Mouse (Mus musculus) adrenal gland, adult (tissue): ENCODE data around the gene Pi4k2b.
"Not testable (repeated sequence)": the region's sequence is repeated elsewhere in the genome, so short reads cannot be mapped to it uniquely, and the experiment has no call there.

Source experiments
- DNase-seq, 2 experiments: peaks; one replicate each; pipeline ENCODE4 v3.0.0; 2022 to 2023; ENCODE audit warnings: low spot score in 1 of 2; ENCODE audit not compliant: inconsistent age in 2 of 2

The Pi4k2b gene

DNA sequence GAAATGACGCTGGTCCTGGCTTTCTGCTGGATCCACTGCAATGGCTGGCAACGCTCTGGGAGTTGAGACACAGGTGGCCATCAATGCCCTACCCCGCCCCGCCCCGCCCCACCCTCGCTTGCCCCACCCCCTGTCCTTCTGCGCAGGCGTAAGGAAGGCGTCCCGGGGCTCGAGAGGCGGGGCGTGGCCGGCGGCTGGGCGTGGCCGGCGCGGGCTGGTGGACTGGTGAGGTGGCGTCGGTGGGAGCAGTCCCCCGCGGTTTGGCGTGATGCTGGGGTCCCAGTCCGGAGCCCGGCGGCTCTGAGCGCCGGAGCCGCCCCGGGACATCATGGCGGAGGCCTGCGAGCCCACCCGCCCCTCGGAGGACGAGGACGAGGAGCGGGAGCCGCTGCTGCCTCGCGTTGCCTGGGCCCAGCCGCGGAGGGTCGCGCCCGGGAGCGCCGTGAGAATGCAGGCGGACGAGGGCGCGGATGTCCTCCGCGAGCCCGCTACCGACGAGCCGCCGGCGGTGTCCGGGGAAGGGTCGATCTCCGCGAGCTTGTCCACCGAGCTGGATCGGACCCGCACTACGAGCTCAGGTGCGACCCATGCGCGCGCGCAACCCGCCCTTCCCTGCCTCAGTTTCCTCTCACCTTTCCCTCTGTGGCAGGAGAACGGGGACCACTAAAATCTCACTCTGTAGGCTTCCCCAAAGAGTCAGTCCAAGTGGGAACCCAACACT is at the start of gene Pi4k2b:
Pi4k2b (plus strand) TSS at position 184 of the 721 bp plus-strand sequence.
- DNase-seq = peak; percentile 85 to 93

DNA sequence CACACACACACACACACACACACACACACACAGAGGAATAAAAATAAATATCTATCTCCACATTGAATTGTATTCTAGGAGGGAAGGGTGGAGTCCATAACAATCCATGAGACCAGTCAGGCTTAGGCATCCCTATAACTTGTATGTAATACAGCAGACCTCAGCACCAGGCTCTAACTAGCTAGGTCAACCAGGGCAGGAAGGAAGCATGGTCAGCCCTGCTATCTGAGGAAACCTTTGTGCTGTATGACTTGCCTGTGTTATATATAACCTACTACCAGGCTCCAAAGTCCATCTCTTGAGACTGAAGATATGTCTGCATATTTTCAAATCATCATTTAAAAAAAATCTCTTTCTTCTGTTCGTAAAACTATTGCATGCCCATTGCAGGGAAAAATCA is 44.1 kb upstream of the Pi4k2b start:
- no peak for DNase-seq

DNA sequence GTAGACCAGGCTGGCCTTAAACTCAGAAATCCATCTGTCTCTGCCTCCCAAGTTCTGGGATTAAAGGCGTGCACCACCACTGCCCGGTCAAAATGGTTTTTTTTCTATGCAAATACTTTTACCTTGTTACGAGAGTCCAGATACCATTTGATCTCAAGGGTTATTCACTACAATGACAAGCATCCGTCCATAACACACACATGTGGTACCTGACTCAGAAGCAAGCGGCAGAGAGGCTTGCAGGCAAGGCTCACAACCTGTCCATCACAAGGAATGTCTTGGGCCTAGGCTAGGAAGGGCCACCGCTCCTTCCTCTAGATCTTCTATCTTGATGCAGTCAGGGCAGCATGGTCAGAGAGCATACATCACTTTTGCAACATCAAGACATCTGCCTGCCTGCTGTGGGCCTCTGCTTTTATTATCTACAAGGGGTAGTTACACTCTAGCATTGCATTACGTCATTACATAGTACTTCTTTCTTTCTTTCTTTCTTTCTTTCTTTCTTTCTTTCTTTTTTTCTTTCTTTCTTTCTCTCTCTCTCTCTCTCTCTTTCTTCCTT is 43.4 kb upstream of the Pi4k2b start:
- DNase-seq = not testable (repeated sequence)

DNA sequence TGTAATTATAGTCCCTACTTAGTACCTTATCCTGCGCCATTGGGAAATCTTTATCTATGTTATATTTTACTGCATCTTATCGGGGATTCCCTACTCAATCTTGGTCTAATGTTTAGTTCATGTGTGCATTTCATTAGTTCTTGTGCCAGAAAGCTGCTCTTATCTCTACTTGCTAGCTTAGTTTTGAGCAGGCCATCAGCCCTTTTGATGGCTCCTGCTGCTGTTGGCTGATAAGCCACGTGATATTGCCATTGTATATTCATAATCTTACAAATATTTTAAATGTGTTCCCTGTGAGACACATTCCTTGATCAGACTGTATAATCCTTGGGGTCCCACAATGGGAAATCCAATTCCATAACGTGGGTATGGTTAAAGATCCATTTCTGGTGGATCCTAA is 36.8 kb upstream of the Pi4k2b start:
- DNase-seq = no peak

DNA sequence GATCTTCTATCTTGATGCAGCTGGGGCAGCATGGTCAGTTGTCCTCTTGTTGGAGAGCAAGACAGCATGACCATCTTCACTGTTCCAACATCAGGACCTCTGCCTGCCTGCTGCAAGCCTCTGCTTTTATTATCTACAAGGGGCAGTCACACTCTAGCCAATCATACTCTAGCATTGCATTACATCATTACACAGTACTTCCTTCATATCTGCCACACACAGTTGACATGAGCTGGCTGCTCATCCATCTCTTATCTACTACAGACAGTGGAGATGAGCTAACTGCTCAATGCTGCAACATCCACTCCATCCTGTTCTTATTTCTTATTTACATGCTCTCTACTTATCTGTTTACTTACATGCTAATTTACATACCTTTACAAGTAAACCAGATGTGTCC is 28.7 kb upstream of the Pi4k2b start:
- DNase-seq = no peak

DNA sequence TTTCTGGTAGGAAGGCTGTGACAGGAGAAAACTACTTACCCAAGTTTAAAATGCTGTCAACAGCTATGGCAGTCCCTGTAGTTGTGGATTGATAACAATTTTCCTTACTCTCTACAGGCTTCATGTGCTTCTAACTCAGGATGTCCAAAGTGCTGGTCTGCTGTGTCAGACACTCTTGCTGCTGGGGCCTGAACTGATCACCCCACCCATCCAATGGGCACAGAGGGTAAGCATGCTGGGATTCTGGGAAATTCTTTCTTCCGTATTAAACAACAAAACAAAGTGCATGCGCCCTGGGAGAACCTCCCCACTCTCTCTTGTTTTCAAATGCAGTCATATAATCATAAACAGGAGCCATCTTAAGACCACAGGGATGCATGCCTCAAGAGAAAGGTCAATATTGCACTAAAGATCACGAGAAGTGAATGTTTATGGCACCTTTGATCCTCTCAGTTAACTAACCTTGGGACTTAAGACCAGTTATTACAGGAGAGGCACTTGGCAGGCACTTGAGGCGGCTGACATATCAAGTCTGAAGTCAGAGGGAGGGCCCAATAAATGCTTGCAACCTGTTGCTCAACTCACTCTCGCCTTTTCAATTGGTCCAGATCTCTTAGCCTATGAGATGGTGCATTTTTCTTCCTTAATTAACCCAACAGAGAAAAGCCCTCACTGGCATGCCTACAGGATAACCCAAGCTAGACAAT is 24.5 kb upstream of the Pi4k2b start:
- DNase-seq = no peak

DNA sequence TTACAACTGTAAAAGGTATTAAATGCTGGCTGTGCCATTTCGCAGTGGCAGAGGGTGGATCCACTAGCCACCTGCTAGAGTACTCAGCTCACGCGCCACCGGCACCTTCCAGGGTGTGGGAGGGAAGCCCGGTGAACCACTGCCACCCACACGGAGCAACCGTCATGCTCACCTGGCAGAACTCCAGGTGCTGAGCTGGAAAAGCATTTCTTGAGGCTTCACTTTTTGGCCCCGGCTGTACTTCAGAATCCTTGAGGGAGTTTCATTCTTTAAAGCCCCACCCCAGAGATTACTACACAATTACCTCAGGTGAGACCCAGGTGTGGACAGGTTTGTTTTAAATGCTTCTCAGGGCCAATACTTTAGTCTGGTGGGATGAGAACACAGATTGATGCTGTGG is 20.4 kb upstream of the Pi4k2b start:
- DNase-seq = no peak

DNA sequence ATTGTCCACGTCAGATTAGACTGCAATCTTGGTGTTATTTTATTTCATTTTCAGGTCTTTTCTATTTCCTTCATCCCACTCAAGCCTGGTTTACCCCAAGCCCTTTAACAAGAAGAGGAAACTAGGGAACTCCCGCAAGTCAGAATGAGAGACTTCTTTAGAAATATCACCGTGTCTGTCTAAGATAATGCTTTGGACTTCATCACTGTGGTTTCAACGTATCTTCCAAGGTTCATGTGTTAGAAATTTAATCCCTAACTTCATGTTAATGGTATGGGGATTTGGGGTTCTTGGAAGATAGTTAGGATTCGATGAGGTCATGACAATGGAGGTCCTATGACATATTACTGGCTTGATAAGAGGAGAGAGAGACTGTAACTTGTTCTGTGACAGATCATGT is 13.6 kb upstream of the Pi4k2b start:
- DNase-seq = no peak

DNA sequence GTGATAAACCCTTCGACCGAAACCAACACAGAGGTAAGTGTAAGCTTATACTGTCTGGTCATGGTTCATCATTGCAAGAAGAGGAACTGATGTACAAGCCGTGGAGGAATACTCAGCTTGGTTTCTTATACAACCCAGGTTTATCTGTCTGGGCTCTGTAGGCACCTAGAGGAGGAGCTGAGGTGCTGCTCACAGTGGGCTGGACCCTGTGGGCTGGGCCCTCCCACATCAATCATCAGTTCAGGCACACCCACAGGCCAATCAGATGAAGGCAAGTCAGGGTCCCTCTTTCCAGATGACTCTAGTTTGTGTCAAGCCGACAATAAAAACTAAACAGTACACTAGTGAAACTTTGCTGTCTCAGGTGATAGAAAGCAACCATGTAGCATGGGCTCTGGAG is 8.6 kb upstream of the Pi4k2b start:
- no peak for DNase-seq

DNA sequence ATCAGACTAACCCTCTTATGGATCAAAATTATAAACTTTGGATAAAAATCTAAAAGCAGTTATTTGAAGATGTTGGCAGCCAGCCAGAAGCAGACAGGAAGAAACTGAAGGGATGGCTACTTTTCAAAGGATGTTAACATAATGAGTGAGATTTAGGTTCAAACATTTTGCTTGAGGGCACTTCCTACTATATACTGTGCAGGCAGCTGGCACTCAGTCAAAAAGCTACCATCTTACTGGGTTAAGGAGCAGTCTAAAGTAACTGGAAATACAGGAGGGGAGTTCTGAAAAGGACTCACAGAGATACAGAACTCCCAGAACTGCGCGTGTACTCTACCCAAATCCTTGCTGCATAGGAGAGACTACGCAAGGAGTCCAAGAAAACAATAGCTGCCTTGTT is 5.3 kb upstream of the Pi4k2b start:
- DNase-seq = no peak

DNA sequence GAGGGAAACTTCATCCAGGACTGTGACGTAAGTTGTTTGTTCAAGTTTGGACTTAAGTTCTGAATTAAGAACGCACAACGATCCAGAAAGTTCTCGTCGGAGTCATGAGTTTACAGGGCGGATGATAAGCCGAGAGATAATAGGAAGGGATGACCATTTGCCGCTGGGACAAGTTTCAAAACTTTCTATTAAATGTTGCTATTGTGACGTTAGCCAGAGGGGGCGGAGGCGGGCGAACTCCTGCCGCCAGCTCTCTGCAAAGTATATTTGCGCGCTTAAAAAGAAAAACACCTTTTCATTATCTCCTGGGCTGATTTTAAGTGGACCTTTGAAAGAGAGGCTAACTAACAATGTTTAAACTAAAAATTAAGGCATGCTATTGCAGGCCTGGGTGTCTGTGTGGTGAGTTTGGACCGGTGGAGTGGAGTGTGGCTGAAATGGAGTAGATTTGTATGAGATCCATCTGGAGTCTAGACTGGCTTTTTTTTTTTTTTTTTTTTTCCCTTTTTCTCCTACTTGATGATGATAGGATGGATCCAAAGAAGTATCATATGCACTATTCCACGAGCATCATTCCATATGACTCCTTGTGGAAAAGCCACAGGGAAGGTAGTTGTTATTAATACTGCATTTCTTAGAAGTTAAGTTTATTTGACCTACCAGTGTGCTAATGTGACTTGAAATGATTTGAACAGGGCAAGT is 889 bp downstream of the Pi4k2b start:
- DNase-seq = peak; percentile 47 to 84

DNA sequence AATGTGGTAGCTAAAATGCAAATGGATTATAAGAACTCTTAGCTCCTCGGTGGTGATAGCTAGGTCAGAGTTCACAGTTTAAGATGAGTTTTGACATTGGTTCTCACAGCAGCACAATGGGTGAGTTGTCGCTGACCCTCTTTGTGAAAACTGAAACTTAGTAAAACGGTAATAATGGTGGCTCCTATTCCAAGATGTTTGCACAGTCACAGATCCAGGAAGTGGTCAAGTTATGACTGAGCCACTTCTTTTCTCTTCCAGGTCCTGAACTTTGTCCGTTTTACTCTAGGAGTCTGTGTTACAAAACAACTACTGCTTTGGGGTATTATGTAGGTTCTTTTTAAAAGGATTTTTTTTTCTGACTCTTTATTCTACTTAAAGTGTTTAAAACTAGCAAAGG is 1.9 kb downstream of the Pi4k2b start:
- no peak for DNase-seq

DNA sequence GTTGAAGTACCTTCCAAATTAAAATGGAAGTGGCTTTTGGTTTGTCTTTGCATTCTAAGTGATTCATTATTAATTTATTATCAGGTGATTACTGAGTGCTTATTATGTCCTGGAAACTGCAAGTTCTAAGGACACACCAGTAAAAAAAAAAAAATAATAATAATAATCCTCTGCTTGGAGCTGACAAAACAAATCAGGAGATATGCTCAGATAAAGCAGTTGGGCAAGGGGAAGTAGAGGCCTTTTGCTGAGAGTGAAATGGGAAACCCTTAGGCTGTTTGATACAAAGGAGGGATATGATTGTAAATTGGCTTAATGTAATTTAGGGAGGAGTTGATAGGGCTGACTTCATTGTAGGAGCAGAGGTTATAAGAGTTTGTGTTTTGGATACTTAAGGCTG is 5.5 kb downstream of the Pi4k2b start:
- DNase-seq = no peak

DNA sequence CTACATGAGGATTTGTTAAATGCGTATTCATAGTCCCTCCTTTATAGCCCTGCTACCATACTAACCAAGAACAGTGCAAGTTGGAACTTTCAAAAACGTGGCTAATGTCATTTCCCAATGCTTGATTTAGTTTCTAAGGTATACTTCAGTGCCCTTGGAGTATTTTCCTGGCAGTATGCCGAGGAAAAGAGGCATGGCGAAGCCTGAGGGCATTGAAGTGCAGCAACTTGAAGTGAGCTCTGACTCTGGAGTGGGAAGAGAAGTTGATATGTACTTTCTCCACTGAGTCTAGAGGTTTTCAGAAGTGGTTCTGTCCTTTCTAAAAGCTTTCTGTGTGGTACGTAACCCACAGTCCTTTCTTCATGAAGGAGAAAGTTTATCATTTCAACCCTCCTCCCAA is 7.4 kb downstream of the Pi4k2b start:
- no peak for DNase-seq

DNA sequence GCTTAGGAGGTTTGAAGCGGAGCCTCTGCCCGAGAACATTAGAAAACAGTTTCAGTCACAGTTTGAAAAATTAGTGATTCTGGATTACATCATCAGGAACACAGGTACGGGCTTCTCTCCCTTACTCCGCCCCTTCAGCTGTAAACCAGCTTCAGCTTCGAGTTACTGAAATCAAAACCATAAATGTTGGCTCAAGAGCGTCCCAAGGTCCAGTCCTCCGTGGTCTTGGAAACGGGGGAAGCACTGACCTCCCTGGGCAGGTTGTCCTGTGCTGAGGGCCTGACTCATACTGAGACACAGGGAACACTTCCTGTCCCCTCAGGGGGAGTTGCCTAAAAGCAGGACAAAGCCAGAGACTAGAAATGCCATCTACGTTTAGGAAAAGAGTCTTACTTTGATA is 11.8 kb downstream of the Pi4k2b start:
- DNase-seq = no peak

DNA sequence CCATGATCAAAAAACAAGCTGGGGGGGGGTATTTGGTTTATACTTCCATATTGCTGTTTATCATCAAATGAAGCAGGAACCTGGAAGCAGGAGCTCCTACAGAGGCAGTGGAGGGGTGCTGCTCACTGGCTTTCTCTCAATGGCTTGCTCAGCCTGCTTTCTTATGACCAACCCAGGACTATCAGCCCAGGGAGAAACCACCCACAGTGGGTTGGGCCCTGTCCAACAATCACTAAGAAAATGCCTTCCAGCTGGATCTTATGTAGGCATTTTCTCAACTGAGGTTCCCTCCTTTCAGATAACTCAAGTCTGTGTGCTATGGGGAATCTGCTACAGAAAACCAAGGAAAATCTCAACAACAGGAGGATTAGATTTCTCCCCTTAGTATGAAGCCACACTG is 12.8 kb downstream of the Pi4k2b start:
- DNase-seq = no peak

DNA sequence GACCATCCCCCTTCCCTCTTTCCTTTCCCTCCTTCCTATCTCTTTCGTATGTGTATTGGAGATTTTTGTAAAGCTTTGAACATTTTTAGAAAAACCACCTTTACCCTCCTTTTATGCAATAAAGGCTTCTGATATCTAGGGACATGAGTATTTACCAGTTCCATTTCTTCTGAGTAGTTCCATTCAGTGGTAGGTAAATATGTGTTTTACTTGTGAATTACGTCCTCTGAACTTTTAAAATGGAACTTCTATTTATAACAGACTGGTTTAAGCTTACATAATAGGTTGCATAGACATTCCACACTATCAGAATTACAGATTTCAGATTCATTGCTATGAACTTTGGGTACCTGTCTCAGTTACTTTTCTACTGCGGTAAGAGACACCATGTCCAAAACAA is 14.0 kb downstream of the Pi4k2b start:
- DNase-seq = no peak

DNA sequence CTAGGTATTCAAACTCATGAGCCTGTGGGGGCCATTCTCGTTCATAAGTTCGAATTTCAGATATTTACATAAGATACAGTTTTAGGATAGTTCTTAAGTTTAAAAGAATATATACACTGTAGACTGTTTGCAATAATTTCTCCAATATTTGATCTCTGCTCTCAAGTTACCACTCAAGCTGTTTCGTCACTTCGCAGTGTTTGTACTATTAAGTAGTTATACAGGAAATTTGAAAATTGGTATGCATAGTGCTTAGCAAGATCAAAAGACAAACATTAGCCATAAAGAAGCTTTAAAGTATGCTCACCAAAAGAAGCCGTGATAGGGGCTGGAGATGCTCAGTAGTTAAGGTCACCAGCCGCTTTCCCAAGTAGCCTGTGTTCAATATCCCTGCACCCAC is 14.6 kb downstream of the Pi4k2b start:
- DNase-seq = no peak

DNA sequence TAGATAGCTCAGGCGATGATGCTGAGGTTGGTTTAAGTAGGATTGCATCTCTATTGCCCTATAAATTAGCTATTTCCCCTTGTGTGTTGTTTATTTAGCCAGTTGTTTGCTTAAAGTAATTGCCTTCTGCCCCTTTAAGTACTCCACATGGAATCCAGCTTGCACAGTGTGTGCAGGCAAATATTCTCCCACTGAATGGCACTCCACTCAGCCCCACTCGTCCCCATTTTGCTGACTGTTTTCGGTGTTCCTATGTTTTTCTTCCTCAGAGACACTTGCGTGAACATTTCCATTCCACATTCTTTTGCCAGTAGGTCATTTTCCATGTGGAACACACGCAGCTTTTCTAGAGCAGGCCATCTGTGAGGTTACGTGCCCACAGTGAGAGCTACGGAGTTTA is 21.2 kb downstream of the Pi4k2b start:
- no peak for DNase-seq

DNA sequence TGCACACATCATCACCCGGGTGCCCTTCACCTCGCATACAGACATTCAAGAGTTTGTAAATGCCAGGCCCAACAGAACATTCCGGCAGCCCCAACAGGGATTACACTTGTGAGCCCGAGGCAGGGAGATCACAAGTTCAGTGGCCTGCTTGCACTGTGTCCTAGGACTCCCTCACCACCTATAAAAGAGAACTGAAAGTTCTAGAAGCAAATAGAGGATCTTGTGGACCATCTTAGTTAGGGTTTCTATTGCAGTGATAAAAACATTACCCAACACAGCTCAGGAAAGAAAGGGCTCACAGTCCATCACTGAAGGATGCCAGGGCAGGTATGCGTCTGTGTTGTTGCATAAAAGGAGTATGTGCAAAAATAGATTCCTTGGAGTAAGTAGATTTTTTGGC is 32.9 kb downstream of the Pi4k2b start:
- DNase-seq = no peak

DNA sequence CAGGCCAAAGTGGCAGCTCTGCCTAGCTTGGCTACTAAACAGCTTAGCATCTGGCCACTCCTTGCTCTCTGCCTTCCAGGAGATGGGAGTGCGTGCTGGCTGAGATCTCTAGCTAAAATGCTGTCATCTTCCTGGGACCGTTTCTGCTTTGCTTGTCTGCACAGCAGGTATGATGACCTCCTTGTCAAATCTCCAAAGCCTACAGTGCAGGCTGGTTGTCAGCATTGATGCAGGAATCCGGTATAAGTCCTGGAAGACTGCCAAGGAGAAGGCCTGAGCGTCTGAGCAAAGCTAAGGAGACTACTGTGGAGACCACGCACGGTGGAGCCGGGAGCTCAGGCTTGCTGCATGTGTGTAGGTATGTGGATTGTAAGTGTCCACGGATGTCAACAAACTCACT is 33.9 kb downstream of the Pi4k2b start, which contains the start of gene Zcchc4:
Zcchc4 (plus strand) TSS at position 173 of the 400 bp plus-strand sequence.
- DNase-seq = no peak
